Mouse (Mus musculus): ENCODE results near the gene Cacna2d1.

DNA sequence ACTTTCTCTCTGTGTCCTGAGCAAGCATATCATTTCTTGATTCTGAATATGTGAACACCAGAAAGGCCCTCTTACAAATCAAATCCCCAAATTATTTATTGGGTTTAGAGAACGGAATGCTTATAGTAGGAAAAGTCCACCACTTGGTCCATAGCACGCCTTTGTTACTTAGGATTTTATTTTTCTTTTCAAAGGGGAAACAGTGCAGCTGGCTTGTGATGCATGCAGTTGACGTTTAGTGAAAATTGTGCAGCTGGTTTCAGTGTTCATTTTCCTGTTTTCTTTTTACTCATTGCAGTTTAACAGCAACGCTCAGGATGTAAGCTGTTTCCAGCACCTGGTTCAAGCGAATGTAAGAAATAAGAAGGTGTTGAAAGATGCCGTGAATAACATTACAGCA, 365.1 kb downstream of the Cacna2d1 start:
- TF ChIP-seq TAL1 (IDR thresholded peaks at IDR 0.05; ENCODE audit: low read length), result no peak
- no peak for TF ChIP-seq KAT2A (conservative IDR thresholded peaks at IDR 0.05; ENCODE audit: low read depth, low read length)
- TF ChIP-seq JUND (IDR thresholded peaks at IDR 0.05; ENCODE audit: low read depth, low read length), result no peak
